Mouse (Mus musculus): ENCODE measurements at regions not wholly inside any gene's neighbourhood (a gene's known extent, or its start where the extent isn't known, plus 50 kb on each side); places are given as distances from the start of the nearest gene placed in this dataset.
"Not testable (repeated sequence)": the region's sequence is repeated elsewhere in the genome, so short reads cannot be mapped to it uniquely, and the experiment has no call there.

DNA sequence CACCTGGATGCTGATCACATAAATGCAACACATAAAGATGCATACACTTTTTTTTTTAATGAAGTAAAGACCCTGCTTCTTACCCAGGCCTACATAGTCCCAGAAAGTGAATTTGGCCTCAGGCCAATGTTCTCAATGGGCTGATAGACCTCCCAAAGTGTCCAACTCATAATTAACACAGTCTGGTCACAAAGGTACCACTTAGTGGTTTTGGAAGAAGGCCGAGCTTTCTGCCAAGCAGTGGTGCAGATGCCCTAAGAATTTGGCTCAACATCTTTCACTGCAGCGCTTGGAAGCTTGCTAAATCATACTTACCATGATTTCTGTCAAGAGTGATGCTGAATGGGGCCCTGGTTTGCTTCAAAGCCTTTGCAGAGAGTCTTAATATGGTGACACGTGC, 706.4 kb upstream of the Rag2 start:
- no peak for DNase-seq

DNA sequence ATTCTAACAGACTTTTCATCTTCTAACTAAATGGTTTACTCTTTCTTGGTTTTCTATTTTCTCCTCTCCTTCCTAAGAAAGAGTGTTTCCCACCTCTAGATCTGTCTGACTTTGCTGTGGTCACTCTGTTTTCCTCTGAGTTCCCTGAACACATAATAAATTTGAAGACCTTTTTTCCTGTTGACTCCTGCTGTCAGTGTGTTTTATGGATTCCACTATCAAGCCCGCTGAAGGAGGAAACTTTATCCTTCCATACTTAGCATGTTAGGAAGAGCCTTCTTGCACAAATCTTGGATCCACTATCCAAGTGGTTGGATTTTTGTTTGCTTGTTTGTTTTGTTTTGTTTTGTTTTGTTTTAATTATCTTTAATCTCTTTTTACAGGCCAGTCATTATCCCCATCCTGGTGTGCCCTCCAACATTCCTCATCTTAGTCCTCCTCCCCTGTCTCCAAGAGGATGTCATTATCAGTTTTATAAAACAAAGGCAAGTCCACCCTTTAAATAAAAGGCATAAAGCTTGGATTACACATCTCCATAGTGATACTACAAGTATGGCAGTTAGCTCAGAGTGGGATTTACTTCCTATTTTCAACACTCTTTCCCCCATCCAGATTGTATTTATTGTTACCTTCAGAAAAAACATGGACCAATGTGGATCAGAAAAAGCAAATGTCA, 704.8 kb upstream of the Rag2 start:
- no peak for DNase-seq

DNA sequence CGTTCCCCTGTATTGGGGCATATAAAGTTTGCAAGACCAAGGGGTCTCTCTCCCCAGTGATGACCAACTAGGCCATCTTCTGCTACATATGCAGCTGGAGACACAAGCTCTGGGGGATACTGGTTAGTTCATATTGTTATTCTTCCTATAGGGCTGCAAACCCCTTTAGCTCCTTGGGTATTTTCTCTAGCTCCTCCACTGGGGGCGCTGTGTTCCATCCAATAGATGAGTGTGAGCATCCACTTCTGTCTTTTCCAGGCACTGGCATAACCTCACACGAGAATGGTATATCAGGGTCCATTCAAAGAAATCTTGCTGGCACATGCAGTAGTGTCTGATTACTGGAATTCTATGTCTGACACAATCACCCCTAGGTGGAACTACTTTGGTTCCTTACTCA, 675.9 kb upstream of the Rag2 start:
- not testable (repeated sequence) for DNase-seq

DNA sequence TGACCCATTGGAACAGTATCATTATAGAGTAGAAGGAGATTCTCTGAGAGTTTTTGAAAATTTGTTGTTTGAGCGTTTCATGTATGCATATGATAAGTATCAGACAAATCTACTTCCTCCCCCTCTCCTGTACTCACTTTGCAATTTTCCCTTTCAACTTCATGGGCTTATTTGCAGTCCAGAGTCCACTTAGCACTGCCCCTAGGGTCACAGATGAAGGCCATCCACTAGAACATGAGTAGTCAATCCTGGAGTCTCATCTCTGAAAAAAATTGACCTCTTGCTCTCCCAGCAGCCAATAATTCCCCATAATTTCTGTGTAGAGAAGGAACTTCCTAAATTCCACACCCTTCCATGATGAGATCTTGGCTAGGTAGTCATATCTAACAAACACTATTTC, 665.1 kb upstream of the Rag2 start:
- DNase-seq = no peak

DNA sequence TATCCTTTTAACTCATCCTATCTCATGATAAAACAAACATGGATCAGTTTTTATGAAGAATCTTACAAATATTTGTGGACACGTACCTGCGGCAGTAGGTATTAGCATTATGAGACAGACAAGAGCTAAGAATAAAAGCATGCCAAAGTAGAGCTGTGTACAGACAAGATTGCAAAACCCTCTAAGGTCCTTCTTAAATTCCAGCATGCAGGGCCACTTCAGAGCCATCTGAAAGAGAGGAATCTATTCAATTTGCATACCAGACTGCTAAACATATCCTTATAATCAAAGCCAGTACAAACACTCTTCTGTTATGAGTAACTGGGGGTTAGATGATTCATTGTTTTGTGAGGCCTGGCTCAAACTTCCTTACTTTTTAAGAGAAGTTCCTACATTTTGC, 659.9 kb upstream of the Rag2 start:
- no peak for DNase-seq

DNA sequence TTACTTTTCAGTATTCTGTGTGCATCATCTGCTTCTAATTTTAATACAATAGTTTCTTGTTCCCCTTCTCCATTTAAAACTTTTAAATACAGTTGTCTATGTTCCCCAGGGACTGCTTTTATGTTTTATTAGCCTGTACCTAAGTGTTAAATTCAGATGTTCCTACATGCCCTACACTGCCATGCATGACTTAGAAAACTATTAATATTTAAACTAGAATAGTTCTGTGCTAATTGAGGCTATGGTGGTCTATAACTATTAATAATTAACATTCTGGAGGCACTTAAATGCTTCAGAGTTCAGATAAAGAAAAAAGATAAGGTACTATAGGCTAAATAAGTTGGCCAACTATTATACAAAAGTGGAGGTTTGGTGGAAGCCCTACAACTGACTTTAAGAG, 647.3 kb upstream of the Rag2 start:
- no peak for DNase-seq

DNA sequence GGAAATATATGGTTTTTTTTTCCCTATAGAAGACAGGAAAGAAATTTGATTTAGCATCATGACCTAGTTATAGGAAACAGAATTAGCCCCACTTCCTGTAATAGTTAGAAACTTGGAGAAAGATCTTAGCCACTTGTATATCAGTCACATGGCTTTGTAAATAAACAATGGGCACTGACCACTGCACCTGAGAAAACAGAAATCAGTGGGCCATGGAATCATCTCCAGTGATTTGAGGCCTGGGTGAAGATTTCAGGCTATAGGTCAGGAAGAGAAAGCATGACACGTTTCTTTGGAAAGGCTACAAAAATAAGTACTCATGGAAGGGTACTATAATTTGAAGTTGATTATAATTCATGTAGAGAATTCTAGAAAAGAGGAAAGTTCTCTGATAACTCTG, 642.2 kb upstream of the Rag2 start:
- DNase-seq = no peak

DNA sequence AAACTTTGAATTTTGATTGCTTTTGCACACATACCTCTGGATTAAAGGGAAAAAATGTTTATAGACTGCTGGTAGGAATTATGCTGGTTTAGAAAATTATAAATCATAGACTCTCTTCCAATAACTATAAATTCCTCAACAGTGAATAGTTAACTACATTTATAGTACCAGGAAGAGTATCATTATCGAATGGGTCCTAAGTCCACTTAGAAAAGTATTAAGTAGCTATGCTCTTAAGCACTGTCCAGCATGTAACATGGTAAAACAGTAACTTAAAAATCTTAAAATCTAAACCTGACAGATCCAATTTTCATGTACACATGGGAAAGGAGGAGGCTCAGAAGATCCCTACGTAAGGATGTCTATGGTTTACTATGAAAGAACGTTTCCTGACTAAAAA, 609.2 kb upstream of the Rag2 start:
- no peak for DNase-seq

DNA sequence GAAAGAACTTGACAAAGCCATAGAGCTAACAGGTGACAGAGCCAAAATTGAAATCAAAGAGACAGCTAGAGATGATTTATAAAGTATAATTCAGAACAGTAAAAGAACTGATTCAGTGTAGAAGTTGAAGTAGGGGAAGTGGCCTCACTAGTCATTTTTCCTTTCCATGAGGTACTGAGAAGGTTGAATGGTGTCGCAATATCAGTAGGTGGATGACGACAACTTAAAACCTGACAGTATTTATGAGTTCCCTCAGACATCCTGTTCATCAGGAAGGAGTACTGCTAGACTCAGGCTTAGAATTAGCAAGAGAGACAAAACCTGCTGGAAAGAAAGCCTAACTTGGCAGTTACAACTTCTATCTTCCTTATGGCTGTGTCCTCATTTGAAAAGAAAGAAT, 605.1 kb upstream of the Rag2 start:
- no peak for DNase-seq

DNA sequence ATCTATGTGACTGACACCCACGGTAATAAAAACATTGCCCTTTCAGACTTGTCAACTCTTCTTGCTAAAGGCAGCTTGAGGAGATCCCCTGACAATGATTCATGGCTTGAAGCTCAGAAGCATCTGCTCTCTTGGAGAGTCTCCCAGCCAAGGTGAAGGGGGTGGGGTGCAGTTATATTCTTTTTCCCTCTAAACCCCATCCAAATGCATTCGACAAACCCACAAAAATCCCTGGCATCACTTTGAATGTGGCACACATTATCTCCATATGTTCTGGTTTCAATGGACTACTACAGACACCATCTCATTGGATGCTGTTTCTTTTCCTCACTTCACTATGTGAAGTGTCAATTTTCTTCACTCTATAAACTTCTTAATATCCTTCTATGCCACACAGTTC, 603.0 kb upstream of the Rag2 start:
- DNase-seq = peak; percentile 1 to 4

DNA sequence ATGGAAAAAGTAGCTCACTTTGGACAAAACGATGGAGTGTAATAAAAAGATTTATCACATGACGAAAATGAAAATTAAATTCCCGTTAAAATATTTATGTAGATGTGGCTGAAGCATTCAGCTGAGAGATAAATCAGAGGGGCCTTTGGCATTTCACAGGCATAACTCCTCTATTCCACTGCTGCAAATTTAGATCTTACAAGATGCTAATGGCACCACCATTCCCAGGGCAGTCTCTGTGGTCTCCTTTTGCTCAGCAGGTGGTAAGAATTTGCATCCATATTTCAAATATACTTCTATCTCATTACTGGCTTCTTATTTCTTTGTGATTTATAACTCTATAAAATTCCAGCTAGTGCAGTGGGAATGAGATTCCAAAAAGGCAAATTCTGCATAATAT, 581.5 kb upstream of the Rag2 start:
- DNase-seq = no peak

DNA sequence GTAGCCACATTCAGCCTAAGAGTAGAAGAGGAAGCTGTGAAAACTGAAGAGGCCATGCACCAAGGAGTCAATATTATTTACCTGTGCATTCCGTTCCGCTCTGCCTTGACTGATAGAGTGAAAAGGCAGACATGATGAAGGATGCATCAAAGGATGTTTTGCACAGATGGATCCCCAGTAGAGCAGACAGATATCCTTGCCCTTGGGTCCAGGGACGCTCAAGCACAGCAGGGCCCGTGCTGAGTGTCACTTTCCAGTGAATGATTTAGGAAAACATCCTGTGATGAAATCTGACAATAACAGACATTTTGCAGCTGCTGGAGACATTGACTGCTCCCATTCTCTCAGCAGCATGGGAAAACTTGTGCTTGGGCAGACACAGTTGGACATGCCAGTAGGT, 561.6 kb upstream of the Rag2 start:
- DNase-seq = no peak

DNA sequence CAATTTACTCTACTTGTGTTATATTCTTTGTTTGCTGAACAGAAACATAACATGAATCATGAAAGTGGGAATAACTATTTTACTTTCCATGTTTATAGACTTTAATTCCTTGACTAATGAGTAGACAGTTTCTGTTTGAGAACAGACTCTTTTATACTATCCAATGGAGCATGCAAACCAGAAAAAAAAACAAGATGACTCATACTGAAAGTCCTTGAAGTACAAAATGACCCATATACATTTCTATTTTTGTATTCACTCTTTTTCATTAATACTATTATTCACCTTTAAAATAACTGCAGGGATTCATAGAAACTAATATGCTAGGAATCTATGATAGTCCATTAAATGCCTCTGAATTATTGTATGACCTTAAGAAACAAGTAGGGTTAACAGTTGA, 549.5 kb upstream of the Rag2 start:
- no peak for DNase-seq

DNA sequence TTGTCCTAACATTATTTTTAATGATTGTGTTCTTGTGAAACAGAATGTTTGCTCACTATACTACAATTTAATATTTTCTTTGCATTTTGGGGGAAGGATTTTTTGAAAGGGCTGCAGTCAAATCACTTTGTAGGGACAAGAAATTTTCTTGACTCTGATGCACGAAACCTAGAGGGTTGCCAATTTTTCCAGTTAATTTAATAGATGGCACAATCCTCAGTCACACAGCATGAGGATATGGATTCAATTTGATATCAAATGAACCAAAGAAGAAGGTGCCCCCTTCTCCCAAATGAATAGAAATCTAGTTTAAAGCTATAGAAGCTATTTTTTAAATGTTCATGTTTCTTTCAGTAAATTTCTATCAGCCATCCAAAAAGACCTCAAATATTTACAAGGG, 544.3 kb upstream of the Rag2 start:
- no peak for DNase-seq

DNA sequence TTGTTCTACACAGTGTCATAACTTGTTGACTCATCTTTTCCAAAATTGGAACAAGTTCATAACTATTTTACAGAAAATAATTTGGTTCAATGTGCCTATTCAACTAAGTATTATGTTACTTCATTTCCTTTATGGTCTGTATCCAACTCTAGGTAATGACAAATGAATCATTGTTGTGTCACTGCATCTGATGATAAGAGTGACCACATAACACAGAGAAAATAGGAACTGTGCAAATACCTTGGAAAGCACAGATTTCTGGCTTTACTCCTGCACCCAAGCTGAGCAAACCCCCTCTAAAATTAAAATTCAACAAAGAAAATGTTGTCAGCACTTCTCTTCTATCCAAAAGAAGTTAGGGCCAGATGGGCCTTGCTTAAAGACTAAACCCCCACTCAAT, 540.7 kb upstream of the Rag2 start:
- DNase-seq = no peak

DNA sequence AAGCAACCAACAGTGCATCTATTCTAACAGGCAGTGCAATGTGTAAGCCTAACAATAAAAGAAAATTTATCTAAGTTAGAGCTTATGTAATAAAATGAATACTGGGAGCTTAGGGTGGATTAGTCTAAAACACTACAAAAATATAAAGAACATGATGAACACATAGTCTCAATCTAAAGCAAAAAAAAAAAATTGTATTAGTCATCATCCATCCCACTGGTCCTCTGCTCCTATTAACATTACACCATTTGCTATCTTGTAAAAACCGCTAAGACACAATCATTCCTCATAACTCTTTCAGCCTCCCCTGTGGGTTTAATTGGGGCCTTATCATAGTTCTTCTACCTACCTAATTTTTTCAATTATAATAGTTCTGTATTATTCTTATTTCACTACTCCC, 539.9 kb upstream of the Rag2 start:
- DNase-seq = no peak

DNA sequence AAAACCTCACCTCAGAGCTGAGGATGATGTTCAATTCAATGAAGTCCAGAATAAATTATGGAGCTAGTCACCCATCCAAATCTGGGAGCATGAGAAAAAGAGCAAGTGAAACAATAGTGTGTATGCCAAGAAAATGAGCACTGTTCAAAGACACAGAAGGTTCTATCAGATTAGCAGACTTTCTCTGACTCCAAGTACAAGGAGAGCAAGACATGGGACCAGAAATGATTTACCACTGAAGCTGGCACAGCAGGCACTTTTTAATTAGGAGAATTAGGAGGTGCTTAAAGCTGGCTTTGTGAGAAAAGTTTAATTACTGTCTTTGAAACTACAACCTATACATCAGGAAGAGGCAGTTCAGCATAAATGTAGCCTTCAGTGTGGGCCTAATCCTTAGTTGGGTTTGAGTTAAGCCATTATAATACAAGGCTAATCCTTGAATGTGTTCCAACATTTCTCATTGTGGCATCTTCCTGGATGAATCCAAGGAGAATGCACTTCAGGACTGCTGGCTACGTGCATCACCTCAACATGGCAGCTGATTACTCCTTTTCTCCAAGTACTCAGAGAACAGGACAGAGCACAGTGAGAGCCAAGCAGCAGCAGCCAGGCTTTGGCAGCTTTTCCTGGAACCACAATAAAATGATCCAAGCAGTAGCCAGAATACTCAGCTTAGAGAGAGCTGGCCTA, 517.2 kb upstream of the Rag2 start:
- DNase-seq = peak in 1 of 2 experiments; percentile 3

DNA sequence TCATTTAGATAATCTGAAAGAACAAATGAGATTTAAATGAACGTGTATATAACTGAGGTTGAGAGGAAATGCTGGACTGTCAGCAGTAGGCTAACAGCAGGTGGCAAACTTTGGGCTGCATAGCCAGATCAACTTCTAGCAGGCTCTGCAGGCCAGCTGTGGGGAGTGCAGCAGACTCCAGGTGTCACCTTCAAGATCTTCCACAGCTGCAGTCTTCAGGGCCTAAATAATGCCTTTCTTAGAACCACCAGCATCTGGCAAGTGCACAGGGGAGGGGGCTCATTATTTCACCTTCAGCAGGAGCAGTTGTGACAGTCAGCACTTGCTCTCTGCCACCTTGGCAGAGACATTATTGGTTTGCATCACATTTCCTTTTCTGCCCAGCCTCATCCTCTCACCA, 487.7 kb upstream of the Rag2 start:
- DNase-seq = no peak

DNA sequence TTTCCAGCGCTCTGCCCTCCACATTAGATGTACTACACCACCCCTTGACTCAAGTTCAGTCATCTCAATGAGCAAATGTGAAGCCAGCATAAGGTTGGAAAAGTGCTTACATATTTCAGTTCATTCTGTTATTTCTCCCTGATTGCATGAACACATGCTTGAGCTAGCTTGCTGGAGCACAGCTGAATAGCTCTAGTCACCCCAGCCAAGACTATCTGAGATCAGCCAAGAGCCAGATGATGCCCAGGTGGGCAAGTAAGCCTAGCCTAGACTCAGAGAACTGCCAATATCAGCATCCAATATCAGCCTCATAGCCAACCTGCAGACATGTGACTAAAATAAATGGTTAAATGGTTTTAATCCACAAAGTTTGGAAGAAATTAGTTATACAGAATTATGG, 484.6 kb upstream of the Rag2 start:
- no peak for DNase-seq

DNA sequence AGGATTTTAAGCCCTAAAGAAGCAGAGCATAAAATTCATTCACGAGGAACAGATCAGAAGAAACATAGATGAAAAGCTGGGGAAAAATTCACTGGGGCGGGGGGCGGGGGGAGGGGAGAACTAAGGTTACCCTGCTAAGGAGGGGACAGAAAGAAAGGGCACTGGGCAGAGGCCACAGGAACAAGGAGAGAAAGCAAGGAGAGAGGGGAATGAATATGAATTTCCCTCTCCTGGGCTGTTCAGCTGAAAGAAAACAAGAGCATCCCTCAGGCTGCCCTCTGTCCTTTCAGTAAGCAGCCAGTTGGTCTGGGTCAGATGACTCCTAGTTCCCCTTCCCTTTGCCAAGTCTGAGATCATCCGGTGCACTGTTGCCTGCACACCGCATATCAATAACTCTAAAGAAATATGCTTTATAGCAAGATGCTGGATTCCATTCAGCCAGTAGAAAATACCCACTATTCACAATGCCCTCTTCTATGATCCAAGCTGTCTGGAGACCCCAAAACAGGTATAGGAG, 467.7 kb upstream of the Rag2 start:
- DNase-seq = no peak

DNA sequence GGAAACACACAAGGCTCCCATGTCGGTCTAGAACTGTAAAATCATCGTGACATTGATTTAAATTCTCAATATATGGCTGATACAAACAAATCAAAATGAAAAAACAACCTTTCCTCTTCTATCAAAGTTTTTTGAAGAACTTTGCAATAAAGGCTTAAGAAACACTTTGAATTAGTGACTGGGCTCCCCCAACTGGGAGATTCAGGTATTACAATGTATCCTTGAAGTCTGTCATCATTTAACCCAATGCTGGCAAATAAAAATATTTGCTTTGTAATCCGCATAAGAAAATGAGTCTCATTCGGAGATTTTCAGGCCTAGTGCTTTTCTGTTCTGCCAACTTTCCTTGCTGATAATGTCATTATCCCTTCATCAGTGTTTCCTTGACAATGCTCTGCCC, 465.2 kb upstream of the Rag2 start:
- DNase-seq = peak in 1 of 2 experiments; percentile 32

DNA sequence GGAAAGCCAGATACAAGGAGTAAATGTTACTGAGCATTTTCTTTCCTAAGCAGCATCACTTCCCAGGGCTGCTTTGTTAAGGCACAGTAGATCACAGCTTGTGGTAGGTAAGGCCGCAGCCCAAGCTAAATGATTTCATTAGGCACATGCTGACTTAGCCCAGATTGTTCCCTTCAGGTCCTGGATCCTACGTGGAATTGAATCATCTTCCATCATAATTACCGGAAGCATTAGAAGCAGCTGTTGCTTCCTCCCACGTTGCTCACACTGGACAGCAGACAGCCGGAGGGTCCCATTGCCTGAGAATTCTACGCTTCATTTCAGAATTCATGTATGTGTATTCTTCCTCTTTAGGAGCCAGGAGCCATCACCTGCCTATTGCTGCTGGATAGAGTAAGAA, 458.6 kb upstream of the Rag2 start:
- no peak for DNase-seq

DNA sequence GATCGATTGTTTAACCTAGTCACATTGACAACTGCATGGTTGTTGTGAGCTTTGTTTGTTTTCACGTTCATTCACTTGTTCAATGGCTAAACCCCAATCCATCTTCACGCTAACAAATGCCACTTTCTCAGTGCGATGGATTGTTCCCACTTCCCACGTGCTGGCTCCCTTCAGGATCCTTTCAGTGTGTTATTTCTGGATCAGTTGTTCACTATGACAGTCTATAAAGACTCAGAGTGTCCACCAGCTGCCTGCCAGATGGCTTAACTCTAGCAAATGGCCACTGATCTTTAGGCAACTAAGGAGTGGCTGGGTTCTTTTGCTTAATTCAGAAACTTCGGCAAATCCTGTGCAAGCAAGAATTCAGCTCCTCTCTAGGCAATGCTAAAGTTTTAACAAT, 451.7 kb upstream of the Rag2 start:
- DNase-seq = no peak

DNA sequence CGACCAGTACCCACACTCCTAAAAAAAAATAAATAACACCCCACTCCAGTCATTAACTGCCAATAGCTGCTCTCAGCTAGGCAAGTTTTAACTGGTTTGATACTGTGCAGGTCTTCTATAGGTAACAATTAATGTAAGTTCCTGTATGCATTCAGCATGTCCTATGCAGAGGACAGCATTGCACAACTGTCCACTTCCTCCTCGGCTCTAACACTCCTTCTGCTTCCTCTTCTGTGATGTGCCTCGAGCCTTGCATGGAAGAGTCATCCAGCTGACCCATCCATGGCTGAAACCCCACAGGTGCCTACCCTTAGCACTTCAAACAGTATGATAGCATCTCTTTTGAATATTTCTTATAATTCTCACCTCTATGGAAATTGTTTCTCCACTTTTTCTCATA, 449.4 kb upstream of the Rag2 start:
- DNase-seq = no peak

DNA sequence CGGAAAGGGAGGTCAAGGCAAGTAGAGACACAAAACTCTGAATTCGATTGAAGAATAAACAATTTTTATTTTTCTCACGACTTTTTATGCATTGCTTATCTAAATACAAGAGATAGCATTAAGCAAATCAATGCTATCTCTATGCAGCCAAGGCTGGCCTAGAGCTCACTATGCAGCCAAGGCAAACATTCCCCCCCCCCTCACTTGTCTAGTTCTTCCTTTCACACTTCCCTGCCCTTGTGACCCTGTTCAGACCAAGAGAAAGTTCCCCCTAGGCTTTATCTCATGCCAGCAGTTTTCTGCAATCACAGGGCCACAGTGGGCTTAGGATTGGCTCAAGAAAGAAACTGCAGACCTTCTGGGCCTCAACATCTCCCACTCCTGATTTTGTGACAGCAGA, 417.9 kb upstream of the Rag2 start:
- DNase-seq = no peak
